Mouse (Mus musculus) cerebellum, postnatal 14 days (tissue): ENCODE measurements around the gene Pinlyp.
A peak's percentile ranks its signal among the peaks of the same experiment; 100 is the strongest.

Source experiments
- DNase-seq, 2 experiments: peaks; one replicate each; pipeline ENCODE4 v3.0.0; 2021; ENCODE audit warnings: mixed read lengths in 2 of 2

Gene Pinlyp

DNA sequence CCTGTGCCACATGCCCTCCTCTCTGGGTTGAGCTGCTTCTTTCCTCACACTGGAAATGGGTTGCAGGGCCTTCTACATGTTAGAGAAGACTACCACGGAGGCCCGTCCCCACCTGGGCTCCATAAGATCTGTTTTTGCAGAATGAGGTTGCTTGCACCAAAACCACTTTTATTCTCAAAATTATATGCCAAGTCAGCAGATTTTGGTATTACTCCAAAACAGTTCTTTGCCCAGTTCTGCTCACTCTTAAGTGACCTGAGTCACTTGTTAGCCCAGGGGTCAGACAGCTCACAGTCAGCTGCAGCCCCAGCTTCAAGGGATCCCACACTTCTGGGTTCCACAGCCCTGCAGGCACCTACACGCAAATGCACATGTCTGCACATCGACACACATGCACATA lies 15.5 kb upstream of the Pinlyp start:
- no peak for DNase-seq

DNA sequence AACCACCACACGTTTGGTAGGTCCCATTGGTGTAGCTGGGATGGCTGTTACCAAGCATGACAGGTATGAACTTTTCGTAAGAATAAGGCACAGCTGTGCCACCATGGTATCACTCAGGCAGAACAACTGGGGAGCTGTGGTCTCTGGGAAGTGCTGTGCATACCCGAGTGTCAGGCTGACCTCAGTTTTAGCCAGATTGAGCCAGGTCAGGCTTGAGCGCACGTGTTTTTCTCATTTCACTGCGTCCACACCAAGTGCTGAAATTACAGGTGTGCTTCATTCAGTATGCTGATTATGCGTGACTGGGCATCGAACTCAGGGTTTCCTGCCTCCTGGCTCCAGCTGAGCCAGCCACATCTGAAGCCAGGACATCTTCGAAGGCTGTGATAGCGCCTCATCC lies 9.9 kb upstream of the Pinlyp start:
- DNase-seq, result no peak

- DNase-seq, result no peak
These were observed 6.3 kb upstream of the Pinlyp start for GRCm38 (mm10) chr7:24551985-24552759.

DNA sequence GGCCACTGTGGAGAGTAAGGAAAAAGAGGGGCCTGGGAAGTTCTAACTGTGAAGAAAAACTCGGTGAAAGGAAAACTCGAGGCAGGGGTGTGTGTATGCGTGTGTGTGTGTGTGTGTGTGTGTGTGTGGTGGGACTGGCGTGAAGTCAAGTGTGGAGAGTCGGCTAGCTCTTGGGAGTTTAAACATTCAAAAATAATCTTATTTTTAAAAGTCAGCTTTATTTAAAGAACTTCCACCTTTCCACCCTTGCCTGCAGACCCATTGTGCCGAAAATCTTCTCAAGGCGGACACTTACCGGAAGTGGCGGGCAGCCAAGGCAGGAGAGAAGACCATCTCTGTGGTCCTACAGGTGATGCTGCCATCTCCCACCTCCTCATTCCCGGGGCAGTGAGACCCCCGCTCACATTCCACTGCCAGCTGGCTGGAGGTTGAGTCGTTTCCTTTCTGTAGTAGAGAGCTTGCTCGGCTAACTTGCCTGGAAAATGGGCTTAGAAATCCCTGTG lies 1.7 kb upstream of the Pinlyp start:
- peak in 1 of 2 experiments; percentile 42 for DNase-seq

DNA sequence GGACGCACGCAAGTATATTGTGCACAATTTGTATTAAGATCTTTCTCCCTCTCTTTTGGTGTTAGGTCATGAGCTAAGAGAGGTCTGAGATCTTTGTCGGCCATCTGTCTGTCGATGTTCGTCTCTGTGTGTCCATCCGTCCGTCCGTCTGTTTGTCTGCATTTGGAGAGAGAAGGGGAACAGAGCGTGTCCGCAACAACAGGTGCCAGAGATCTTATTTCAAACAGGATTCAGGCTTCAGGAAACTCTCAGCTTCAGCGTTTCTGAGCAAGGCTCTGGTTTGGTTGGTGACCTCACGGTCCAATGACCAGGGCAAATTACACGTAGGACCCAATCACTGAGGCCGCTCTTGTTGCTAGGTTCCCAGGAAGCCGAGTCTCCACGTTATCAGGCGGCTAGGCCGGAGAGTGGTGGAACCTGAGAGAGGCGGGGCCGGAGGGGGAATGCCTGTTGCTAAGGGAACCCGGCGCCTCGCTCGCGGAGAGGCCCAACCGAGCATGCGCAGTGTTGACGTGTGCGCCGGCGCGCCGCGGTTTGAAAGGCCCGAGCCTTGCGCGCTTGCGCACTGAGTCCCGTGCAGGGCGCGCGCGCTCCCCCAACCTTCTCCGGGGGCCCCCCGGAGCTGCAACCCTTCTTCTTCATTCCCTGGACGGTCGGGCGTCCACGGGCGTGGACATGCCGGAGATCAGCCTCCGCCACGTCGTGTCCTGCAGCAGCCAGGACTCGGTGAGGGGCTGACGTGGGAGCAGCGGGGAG lies 894 bp upstream of the Pinlyp start:
- peak; percentile 99 to 100 for DNase-seq

DNA sequence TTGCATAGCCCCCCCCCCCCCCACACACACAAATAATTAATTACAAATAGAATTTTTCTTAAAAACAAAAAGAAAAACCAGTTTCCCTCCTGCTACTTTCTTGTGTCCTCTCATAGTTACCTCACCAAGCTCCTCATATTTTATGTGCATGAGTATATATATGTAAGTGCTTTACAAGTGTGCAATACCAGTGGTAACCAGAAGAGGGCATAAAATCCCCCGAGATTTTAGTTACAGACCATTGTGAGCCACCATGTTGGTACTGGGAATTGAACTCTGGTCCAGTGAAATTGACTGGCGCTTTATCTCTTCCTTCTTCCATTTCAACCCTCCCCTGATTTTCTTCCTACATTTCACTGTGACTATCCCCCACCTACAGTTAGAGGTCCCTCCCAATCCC lies 1.4 kb downstream of the Pinlyp start:
- no peak for DNase-seq

GRCm38 (mm10) chr7:24539686-24540085 lies 6.2 kb downstream of the Pinlyp start:
- no peak for DNase-seq

DNA sequence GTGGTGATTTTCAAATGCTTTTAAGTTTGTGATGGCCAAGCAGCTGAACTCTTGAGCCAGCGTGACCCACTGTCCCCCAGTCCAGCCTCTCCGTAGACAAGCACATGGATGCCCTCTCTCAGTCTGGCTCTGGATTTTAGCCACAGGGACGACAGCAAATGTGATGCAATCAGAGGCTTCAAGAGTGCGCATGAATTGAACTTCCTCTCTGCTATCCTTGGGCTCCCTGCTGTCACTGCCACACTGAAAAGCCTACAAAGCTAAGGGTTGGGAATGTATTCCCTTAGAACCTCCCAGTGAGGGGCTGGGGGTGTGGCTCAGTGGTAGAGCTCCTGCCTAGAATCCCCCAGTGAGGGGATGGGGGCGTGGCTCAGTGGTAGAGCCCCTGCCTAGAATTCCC lies 7.2 kb downstream of the Pinlyp start:
- no peak for DNase-seq

DNA sequence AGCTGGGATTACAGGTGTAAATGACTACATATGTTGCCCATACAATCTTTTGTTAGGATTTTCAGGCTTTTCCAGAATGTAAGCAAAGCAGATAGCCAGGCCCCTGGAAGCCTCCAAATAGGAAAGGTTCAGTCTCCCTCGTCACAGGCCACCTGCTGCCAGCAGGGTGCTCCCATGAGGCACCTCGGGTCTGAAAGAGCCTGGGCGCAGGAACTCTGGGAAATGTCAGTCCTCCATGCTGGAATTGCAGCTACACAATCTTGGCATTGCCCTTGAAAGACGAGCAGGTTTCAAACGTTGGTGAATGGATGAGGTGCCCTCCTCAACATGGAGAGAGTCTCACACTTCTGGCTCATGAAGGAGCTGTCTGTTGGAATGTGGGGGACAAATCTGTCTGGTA lies 7.8 kb downstream of the Pinlyp start:
- DNase-seq, result peak in 1 of 2 experiments; percentile 36

DNA sequence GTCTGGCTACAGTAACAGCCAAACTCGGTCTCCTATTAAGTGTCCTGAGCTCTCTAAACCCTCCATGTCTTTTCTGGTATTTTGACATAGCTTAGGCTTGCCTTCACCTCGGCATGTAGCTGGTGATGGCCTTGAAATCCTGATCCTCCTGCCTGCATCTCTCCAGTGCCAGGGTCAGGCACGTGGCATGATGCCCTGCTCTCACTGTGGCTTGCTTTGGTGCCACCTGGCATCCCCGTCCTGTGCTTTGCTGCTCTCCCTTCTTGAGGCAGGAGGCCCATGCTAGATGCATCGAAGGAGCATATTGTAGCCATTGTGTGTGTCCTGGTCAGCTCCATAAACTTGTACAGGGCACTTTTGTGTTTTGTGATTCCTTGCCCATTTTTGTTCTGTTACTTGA lies 8.3 kb downstream of the Pinlyp start:
- peak; percentile 85 to 89 for DNase-seq

DNA sequence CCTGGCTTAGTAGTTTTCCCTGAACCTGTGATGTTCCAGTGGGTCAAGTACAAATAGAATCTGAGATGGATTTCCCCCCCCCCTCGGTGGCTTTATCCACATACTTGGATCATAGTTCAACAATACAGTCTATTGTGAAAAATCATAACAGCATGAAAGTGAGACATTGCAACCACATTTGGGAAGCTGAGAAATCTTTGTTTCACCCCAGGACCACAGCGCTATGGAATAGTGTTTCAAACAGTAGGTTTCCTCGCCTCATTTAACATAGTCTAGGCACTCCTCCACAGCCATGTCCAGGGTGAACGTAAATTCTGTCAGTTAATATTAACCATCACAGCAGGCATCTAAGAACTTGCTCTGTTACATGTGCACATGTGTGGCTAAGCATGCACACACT lies 8.8 kb downstream of the Pinlyp start:
- no peak for DNase-seq

- no peak for DNase-seq
These were observed 11.6 kb downstream of the Pinlyp start for GRCm38 (mm10) chr7:24534301-24534700.

DNA sequence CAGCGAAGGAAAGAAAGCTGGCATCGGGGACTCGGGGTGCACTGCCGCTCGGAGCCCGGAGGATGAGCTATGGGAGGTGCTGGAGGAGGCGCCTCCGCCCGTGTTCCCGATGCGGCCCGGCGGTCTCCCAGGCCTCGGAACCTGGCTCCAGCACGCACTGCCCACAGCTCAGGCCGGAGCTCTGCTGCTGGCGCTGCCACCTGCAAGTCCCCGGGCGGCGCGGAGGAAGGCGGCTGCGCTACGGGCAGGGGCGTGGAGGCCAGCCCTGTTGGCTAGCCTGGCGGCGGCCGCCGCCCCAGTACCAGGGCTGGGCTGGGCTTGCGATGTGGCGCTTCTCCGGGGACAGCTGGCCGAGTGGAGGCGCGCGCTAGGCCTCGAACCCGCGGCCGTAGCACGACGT lies 12.1 kb downstream of the Pinlyp start:
- peak in 1 of 2 experiments; percentile 31 for DNase-seq

- DNase-seq, result no peak
These were observed 12.8 kb downstream of the Pinlyp start for GRCm38 (mm10) chr7:24533031-24533571.

DNA sequence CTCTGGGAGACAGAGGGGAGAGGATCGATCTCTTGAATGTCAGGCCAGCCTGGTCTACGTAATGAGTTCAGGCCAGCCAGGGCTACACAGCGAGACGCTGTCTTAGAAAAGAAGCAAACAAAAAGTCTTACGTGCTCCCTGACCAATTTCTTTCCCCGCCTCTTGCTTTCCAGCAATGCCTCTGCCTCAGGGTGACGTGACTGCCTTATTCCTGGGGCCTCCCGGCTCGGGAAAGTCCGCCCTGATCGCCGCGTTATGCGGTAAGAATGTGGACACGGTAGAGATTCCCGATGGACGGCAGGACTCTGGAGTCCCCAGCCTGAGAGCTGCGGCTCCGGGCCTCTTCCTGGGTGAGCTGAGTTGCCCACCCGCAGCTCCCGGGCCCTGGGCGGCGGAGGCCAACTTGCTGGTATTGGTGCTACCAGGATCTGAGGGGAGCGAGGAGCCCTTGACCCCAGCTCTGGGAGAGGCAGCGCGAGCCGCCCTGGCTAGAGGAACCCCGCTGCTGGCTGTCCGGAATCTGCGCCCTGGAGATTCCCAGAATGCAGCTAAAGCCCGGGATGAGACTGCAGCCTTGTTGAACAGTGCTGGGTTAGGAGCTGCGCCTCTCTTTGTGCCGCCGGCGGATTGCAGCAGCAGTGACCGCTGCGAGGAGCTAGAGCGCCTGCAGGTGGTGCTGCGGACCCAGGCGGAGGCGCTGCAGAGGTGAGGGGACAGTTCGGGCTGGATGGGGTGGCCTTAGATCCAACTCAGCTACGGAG lies 14.5 kb downstream of the Pinlyp start:
- peak; percentile 85 to 86 for DNase-seq

- peak; percentile 99 for DNase-seq
These were observed 15.6 kb downstream of the Pinlyp start, which contains the start of gene Irgq for GRCm38 (mm10) chr7:24530062-24530931. TSS of gene Irgq (plus strand) at chr7:24530689.

DNA sequence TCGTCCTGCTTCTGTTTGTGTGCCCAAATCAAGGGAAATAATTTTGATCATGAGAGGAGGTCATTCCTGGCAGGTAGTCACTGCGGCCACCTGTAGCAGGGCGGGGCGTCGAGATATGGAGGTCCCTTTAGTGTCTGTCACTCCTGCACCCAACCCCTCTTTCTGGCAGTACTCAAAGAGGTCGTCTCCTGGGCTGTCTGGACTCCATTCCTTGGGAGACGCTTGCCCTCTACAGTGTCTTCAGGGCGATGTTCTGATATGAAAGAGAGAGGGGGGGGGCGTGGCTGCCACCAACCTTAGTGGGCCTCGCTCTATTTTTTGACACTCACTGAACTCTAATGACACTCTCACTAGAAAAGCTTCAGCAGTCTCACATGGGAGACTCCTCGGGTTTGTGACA lies 16.3 kb downstream of the Pinlyp start:
- DNase-seq, result peak in 1 of 2 experiments; percentile 42

DNA sequence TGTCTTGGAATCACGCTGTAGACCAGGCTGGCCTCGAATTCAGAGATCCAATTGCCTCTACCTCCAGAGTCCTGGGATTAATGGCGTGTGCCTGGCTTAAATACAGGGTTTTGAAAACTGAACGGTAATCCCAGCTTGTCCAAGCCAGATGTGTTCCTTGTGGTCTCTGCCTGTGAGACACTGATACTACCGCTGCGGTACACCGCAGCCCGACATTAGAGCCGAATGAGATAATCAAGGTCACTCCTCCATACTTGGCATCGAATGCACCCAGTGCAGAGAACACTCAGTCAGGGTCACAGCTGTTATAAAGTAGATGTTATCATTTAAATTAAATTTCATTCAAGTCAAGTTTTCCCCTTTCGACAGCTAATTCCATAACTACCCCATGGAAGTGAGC lies 17.1 kb downstream of the Pinlyp start:
- no peak for DNase-seq

GRCm38 (mm10) chr7:24525686-24526420 lies 20.1 kb downstream of the Pinlyp start:
- peak; percentile 83 to 89 for DNase-seq

DNA sequence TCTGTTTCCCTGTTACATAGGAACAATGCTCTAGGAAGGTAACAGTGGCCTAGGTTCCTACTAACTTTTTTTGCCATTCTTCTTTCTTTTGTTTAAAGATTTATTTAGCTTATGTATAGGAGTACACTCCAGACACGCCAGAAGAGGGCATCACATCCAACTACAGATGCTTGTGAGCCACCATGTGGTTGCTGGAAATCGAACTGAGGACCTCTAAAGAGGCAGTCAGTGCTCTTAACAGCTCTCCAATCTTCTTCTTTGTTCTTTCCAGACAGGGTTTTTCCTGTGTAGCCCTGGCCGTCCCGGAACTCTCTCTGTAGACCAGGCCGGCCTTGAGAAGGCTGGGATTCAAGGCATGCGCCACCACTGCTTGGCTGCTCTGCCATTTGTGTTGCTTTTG lies 20.9 kb downstream of the Pinlyp start:
- no peak for DNase-seq

DNA sequence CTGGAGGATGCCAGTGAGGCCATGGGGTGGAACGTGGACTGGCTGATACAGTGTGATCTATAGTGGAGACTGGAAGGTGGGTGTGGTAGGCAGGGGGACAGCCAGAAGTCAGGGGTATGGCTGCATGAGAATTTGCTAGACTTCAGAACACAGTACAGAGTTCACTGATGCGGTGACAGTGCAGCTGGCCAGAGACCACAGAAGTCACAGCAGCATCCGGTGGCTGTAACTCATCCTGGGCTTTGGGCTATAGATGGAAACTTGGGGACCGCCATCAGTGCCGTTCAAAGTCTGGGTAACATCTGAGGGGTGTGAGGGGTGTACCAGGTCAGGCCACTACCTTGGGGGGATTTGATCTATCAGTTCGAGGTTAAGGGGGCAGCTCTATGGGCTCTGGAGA lies 22.2 kb downstream of the Pinlyp start:
- DNase-seq, result no peak
